Mouse (Mus musculus) spleen, embryonic (tissue): ENCODE data around the gene Fat4.

Experiments used
- CTCF ChIA-PET: fragments of 350-600 bp; sonication (Branson Sonifier 250); formaldehyde crosslinking; loops from one replicate; lab custom pipeline; 2022; lab: Charles Lee

The Fat4 gene

DNA sequence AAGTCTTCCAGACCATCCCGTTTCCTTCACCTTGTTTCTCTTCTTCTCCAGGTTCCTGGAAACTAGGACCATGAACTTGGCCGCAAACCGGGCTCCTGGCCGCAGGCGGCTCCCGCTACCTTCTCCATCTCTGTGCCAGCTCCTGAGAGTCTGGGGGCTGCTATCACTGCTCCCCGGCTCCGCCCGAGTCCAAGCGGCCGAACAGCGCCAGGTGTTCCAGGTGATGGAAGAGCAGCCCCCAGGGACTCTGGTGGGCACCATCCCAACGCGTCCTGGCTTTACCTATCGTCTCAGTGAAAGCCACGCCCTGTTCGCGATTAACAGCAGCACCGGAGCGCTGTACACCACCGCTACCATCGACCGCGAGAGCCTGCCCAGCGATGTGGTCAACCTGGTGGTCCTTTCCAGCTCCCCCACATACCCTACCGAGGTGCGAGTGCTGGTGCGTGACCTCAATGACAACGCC, at the start of gene Fat4:
Gene Fat4 (plus strand): TSS at position 51 of the 466 bp plus-strand sequence.
- CTCF ChIA-PET: no interaction called here

DNA sequence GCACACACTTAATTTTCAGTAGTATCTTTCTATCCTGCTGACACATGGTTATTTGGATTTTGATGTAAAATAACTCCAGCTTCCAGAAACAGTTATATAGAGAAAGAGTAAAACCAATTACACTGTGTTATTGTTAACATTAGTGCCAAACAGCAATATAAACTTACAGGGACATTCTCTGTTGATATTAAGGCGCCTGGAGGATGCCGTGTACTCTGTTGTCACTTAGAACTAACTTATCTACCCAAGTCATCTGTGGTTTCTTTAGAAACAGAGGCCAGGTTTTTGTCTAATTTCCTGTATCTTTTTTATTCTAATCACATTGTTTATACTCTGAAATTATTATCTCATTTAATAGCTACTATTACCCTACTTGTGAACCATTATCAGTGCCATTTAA, 47.3 kb upstream of the Fat4 start:
- CTCF ChIA-PET: no interaction called here

DNA sequence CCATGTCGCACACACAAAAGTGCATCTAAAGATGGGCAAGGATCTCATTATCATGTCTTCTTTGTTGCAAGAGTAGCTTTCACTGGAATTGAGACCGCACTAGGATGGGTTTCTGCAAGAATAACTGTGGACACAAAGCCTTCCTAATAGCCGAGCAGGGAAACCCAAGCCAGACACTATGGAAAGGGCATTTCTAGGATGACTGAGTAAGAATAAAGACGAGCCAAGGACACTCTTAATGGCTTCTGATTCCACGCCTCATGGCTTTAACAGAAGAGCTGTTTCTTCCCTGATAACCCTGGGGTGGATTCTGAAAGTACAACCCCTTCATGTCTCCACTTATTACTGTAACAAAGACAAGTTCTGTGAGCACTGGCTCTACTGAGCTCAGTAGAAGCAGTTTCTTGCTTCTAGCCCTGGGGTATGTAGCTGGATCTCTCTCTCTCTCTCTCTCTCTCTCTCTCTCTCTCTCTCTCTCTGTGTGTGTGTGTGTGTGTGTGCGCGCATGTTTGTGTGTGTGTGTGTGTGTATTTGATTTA, 43.7 kb upstream of the Fat4 start:
- CTCF ChIA-PET: no interaction called here

DNA sequence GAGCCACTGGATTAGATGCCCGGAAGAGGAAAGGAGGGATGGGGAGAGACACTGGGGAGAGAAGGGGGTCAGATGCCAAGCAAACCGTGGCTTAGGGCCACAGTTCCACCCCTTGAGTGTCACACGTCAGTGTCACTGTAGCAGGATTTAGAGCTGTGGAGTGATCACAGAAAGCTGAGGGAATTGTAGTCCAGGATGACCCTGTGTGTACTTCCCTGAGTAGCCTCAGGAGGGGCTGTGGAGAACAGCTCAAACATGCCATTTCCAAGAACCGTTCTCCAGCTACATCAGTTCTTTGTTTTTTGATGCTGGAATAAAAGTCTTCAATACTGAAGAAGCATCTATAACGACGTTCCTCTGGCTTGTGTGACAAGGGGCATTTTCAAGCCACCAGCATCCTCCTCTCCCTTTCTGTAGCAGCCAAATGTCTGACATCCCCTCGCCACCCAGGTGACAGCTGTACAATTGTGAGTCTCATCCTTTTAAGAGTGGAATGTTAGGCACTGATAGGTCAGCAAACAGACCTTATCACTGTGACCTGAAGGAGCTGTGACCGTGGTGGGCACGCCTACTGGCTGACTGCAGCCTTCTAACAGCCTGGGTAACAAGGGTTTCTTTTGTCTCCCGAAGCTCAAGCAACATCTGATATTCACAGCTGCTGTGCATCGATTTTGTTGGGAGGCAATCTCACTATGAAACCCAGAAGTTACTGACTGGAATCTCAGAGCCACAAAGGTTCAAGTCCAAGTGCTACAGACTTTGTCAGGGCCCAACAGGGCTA, 39.9 kb upstream of the Fat4 start:
- CTCF ChIA-PET: no interaction called here

DNA sequence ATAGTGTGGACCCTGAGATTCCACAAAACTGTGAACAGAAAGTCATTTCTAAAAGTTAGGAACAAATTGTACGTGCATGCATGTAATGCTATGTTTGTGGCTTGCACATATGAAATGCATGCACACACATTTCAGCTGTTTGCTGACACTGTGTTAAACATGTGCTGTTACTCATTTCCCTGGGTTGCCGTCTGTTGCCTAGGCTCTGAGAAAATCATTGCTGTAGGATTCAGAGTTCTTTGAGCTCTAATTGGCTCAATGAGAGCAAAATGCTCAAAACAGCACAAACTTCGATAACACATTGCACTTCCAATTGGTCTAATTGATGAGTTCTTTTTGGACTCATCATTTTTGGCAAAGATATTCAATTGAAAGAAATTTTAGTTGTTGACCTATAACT, 37.7 kb upstream of the Fat4 start:
- CTCF ChIA-PET: interaction anchor here (0.6 kb wide), 1 partner anchor 978 kb away, joined by 7 read pairs; no protein-coding TSS in a partner anchor

DNA sequence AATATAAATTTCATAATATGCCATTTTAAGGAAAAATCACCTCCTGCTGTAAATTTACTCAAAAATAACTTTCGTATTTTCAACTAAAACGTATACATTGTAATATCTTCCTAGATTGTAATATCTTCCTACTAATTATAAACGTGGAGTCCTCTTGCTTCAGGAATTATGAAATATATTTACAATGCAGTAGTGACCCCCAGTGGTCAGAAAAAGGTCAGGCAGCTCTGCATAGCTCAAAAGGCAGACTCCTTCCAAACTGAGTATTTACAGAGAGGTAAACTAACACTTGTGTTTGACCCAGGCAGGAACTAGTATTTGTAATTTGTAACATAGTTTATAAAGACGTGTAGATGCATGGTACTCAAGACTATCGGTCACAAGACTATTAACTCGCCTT, 37.2 kb upstream of the Fat4 start:
- CTCF ChIA-PET: no interaction called here

DNA sequence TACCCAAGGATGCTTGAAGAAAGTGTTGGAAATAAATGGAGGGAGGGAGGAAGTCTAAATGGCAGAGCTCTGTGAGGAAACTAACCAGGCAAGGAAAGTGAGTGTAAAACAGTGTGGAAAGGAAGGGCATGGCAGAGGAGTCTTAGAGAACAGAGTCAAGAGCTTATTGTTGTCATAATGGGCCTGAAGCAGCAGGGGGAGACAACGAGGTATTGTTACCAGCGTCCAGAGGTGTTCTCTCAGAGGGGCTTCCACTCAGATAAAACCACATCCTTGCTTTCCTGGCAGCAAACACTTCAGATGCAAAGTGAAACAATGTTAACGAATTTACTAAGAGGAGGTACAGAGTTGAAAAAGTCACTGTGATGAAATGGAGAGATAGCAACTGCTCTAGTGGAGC, 33.1 kb upstream of the Fat4 start:
- CTCF ChIA-PET: no interaction called here

DNA sequence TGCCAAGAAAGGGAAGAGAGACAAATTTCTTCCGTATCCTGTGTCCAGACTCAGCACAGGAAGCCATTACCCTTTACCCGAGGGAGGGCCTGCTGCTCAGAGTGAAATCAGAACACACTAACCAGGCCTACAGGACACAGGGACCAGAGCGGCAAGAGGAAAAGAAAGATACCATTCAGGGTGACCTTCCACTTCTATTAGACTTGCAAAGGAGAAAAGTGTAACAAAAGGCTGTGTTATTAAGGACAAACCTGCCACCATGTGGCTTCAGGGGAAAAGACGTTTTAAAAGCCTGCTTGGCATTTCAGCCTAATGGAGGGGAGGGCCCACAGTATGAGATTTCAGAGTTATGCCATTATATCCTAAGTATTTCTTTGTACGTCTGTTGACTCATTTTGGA, 26.1 kb upstream of the Fat4 start:
- CTCF ChIA-PET: no interaction called here

DNA sequence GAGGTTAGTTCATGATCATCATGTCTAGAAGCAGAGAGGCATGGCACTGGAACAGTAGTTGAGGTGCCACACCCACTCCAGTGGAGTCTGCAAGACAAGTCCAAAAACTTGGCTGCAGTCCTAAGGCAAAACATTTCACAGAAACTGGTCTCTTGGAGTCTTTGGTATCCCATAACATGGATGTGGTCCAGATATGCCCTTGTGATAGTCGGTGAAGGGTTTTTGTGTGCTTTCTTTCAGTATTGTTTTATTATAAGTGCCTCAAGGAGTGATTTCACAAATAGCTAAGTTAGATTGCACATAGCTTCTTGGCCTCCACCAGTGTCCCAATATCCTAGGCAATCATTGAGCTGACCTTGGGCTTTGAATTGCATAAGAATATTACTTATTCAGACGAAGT, 15.4 kb upstream of the Fat4 start:
- CTCF ChIA-PET: no interaction called here

DNA sequence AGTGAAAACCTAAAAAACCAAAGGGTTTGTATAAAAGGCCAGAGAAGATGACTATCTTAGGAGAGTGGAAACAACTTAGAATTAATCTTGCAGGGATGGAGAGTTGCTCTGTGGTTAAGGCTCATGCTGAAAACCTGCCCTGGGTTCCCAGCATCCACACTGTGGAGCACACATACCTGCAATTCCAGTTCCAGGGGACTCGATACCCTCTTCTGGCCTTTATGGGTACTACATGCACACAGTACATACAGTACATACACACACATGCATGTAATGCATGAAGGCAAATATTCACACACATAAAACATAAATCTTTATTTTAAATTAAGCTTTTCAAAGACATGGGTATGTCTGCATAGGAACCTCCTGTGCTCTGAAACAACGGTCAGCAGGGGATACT, 10.9 kb upstream of the Fat4 start:
- CTCF ChIA-PET: no interaction called here

DNA sequence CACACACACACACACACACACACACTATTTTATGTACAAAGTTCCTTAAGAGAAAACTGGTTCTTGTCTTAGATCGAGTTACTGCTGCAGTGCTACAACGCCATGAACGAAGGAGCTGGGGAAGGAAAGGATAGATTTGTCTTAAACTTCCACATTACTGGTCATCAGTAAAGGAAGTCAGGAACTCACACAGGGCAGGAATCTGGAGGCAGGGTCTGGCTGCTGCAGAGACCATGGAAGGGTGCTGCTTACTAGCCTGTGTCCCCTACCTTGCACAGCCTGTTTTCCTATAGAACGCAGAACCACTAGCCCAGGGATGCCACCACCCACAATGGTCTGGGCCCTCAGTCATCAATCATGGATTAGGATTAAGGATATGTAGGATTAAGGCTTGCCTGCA, 10.0 kb upstream of the Fat4 start:
- CTCF ChIA-PET: no interaction called here

DNA sequence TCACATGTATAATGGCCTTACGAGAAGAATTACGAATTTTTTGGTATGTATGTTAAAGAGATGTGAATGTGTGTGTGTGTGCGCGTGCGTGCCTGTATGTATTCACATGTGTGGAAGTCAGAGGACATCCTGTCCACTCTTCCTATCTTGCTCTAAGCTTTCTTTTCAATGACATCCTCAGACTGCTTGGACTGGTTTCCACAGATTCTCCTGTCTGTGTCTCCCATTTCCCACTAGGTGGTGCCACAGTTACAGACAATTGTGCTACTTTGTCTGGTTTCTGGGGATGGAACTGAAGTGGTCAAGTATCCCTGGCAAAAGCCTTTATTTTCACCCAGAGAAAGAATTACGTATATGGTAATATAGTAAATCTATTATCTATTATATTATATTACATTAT, 4.0 kb upstream of the Fat4 start:
- CTCF ChIA-PET: no interaction called here

DNA sequence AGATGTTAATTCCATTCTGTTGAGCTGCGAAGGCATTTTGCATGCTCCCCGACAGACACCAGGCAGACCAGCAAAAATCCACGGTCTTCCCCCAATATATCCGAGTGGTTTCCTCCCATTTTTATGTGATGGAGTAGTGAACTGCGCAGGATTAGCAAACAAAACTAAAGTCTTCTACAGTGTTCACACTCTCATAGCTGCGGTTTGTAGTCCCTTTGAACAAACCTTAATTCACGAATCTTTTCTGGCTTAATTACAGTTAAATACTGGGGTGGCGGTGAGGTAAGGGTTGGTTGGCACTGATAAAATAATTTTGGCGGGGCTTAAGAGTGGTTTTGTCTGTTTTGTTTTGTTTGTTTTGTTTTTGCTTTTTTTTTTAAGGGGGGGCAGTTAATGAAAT, 3.1 kb upstream of the Fat4 start:
- CTCF ChIA-PET: no interaction called here

DNA sequence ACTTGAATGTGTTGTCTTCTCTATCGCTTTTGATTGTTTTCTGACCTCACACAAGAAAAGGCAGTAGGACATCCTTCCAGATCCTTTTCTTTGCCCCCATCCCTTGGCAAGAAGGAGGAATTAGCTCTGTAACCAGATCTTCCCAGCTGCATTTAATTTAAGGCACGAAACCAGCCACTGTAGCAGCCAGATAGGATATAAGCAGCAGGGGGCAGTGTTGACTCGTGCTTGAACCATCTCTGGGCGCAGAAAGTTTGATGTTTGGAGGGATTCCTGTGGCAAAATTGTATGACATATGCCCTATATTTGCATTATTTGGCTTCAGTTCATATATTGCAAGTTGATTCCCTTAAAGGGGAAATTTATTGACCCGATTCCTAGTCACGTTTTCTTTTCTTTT, 2.5 kb upstream of the Fat4 start:
- CTCF ChIA-PET: no interaction called here

DNA sequence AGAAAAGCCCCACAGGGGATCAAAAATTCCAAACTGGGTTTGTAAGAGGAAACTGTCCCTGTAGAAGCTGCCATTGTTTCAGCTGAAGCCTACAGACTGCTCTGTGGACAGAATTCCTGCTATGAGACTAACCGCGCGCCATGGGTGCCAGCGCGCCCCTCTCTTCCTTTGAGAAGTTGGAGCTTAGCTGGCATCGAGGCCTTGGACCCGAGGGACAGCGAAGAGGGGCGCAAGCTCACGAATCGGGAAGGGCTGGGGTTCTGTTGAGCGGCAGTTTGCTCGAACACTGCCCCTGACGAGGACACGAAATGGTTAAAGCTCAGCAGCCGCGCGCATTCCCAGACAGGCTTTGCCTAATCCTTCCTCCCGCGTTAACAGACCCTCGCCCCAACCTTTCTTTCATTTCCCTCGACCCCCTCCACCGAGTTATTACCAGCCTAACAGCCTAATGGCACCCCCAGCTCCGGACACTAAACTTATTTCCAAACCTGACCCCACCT, 1.8 kb upstream of the Fat4 start:
- CTCF ChIA-PET: interaction anchor here (0.7 kb wide), 1 partner anchor 657 kb away, joined by 3 read pairs; no protein-coding TSS in a partner anchor

DNA sequence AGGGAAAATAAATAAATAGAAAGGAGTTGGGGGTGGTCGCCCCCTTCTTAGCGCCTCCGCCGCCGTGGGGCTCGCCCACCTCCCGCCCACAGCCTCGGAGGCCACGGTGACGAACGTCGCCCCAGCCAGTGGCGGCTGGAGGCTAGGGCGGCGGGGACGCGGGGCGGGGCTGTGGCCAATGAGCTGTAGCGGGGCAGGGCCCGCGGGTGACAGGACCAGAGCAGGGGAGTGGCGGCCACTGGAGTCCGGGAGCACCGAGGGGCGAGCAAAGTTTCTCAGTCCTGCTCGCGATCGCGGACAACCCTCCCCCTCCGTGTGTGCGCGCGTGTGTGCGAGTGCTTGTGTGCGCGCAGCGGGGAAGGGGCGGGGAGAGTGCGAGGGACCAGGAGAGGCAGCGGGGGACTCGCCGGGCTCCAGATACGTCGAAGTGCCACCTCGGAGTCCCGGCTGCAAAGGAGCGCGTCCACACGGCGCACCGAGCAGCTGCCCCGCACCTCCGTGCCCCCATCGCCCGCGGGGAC, 1.2 kb upstream of the Fat4 start:
- CTCF ChIA-PET: no interaction called here

DNA sequence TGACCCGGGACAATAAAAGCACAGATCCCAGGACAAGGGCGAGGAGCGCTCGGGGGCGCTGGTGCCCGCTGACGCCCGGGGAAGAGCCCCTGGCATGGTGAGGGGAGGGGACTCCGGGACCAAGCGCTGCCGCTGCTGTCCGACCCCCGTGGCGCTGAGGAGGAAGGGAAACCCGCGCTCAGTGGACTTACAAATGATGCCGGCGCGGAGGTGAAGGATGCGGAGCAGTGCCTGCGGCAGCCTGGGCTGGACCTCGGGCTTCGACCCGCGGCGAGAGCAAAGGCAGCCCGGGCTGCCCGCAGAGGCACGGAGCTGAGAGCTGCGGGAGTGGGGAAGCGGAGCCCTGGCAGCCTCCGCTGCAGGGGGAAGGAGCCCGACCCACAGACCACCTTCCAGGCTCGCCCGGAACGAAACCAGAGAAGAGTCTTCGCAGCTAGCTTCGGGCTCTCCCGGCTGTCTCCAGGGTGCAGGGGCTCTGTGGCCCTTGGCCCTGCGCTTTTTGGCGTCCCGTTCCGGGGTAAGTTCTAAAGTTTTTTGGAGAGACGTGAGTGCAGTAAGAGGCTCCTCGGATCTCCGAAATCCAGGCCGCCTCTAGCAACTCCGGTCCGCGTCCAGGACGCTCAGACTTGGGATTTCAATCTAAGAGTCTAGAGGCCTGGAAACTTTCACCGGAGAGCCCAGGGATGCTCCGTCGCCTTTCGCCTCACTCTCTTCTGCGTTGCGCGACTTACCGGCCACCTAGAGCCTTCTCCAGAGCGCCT, 499 bp upstream of the Fat4 start:
- CTCF ChIA-PET: no interaction called here

DNA sequence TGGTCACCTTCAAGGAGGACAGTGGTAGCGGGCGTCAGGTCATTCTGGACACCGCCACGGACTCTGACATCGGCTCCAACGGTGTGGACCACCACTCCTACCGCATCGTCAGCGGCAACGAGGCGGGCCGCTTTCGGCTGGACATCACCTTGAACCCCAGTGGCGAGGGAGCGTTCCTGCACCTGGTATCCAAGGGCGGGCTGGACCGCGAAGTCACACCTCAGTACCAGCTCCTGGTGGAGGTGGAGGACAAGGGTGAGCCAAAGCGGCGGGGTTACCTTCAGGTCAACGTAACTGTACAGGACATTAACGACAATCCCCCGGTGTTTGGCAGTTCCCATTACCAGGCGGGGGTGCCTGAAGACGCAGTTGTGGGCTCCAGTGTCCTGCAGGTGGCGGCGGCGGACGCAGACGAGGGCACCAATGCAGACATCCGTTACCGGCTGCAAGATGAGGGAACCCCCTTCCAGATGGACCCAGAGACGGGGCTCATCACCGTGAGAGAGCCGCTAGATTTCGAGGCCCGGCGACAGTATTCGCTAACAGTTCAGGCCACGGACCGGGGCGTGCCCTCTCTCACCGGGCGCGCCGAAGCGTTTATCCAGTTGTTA, 746 bp downstream of the Fat4 start:
- CTCF ChIA-PET: no interaction called here

DNA sequence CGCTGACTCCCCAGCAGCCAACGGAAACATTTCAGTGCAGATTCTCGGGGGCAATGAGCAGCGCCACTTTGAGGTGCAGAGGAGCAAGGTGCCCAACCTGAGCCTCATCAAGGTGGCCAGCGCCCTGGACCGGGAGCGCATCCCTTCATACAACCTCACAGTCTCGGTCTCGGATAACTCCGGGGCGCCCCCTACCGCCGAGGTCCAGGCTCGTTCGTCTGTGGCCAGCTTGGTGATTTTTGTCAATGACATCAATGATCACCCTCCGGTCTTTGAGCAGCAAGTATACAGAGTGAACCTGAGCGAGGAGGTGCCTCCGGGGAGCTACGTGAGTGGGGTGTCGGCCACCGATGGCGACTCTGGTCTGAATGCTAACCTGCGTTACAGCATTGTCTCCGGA, 1.4 kb downstream of the Fat4 start:
- CTCF ChIA-PET: no interaction called here

DNA sequence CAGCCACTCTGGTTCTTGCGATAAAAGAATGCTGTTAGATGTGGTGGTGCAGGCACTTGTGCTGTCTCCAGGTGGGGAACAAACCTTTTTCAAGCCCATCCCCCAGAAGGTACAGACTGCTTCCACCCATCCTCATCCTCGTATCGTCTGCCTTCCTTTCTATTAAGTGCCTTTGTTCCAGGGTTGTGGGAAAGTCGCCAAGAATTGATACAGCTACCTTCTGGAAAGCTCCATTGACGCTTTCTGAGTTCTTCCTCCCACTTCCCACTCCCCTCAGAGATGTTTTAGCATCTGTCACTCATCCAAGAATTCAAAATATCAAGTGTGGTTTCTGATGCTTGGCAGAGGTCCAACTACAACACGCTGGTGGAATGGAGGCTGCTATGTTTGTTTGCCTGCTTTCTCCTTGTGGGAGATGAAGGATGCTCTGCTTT, 6.1 kb downstream of the Fat4 start:
- CTCF ChIA-PET: no interaction called here

DNA sequence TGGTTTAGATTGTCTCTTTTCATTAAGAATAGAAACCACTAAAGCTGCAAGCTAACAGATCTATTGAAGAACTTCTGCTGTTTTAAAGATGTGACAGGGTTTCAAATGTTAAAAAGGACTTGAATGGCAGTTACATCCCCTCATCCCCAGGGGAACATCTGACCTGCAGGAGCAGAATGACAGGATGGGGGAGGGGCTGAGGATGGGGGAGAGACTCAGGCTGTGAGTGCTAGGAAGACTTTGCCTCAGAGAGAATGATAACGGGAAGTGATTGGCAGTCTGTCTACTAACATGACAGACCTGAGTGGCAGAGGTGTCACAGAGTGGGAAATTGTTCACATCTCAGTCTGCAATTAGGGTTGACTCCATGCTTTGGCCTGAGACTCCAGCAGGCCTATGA, 14.1 kb downstream of the Fat4 start:
- CTCF ChIA-PET: no interaction called here

DNA sequence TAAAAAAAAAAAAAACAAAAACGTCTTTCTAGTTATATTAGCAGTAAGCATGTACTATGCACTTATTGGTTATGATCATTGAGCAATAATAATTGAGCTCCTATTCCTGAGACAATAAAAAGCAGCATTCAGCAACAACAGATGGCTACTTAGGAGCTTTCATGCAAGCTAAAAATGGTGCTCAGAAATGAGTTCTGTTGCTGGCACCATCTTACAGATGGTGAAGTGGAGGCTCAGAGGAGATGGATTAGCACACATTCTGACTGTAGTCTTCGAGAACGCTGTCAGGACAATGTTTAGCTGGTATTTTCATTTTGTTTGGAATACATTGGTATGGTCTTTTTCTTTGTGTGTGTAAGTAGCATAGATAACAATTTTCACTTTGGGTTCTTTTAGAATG, 20.1 kb downstream of the Fat4 start:
- CTCF ChIA-PET: no interaction called here
